Mouse (Mus musculus) lung, embryonic 15.5 days (tissue): ENCODE data around the gene Slc5a9. TPM values are rescaled to one million over a fixed set of nuclear protein-coding genes. Genes with fewer than 3 reads are reported as not detected.

ENCODE experiments used
- ATAC-seq: fragments of 200-750 bp; cut with Nextera tagmentation; 2 replicates; pipeline ENCODE4 v1.8.0; 2017; ENCODE audit warnings: moderate number of reproducible peaks, borderline replicate concordance; ENCODE audit not compliant: low FRiP score, low TSS enrichment; ENCODE audit errors: extremely low read depth
- H3K27ac ChIP-seq: fragments of 300-500 bp; sonication (generic); 2 replicates; pipeline ENCODE4 v1.5.1; 2015; ENCODE audit warnings: moderate library complexity, mild to moderate bottlenecking, inconsistent platforms
- H3K27me3 ChIP-seq: fragments of 300-500 bp; sonication (generic); 2 replicates; pipeline ENCODE4 v1.6.1; 2015; ENCODE audit warnings: inconsistent platforms
- H3K36me3 ChIP-seq: fragments of 300-500 bp; sonication (generic); 2 replicates; pipeline ENCODE4 v1.6.1; 2015; ENCODE audit warnings: inconsistent platforms
- H3K4me1 ChIP-seq: fragments of 300-500 bp; sonication (generic); 2 replicates; pipeline ENCODE4 v1.6.1; 2015; ENCODE audit warnings: inconsistent platforms
- H3K4me2 ChIP-seq: fragments of 300-500 bp; sonication (generic); 2 replicates; pipeline ENCODE4 v1.6.1; 2015; ENCODE audit warnings: inconsistent platforms, mild to moderate bottlenecking, moderate library complexity
- H3K4me3 ChIP-seq: fragments of 300-500 bp; sonication (generic); 2 replicates; pipeline ENCODE4 v1.5.1; 2015; ENCODE audit warnings: mild to moderate bottlenecking, inconsistent platforms
- H3K9ac ChIP-seq: fragments of 300-500 bp; sonication (generic); 2 replicates; pipeline ENCODE4 v1.6.1; 2015; ENCODE audit warnings: inconsistent platforms
- H3K9me3 ChIP-seq: fragments of 300-500 bp; sonication (generic); 2 replicates; pipeline ENCODE4 v1.6.1; 2016; ENCODE audit warnings: inconsistent platforms
- WGBS: fragments of 180-500 bp; shearing (Covaris S2); methylation state at CpG from one replicate; pipeline ENCODE4 v1.1.7; 2015; 5-methylcytosine and 5-hydroxymethylcytosine counted together
- polyA plus RNA-seq: library from polyadenylated mRNA; unstranded; fragments of >200 nt; fragmentation: Nextera tagmentation; extraction: Ambion mirVana; gene quantifications from 2 replicates; pipeline ENCODE4 v1.2.1, GENCODE M21; 2015

Gene Slc5a9
- polyA plus RNA-seq, 1 experiment from 2014 or later = 3.0 TPM

DNA sequence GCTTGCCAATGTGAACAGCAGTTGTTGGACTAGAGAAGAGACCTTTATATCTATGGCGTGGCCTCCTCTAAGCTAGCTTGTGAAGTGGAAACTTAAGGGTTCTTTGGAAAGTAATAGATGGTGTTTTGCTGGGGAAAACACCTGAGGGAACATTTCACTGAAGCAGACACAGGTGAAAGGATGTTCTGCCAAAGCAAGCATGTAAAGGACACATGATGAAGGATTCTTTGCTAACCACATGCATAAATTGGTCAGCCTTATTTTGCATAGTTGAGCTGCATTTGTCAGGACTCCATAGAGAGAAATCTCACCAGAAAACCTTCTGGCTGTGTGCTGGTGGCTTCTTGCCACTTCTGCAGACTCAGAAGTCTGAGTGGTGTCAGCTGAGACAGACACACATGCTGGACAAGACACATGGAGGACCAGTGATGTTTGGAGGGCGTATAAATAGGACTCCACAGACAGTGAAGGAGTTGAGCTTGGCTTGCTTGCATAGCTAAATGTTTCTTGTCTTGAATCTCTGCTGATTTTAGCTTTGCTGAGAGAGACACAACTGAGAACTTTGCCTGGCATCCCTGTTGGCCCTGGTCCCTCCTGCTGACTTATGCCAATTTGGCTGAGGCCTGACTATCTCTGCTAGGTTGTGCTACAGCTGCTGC is 34.8 kb downstream of the Slc5a9 start:
- Histone ChIP-seq H3K4me1 (no peaks in the 10 kb centered on the region), H3K27me3 (no peaks in the 10 kb centered on the region), H3K4me3 (no peak overlapping the region), H3K9ac (no peak overlapping the region), H3K9me3 (no peaks in the 10 kb centered on the region), H3K4me2 (no peak overlapping the region), H3K36me3 (no peaks in the 10 kb centered on the region), H3K27ac (no peak overlapping the region)
- no peak for ATAC-seq
- 62% methylated on average over 2 of the region's 2 CpGs for WGBS

GRCm38 (mm10) chr4:111866701-111867100 is 36.0 kb downstream of the Slc5a9 start:
- H3K4me3 ChIP-seq = no peak overlapping the region
- H3K27me3 ChIP-seq = no peaks in the 10 kb centered on the region
- 71% methylated on average over 5 of the region's 5 CpGs for WGBS
- no peaks in the 10 kb centered on the region for H3K36me3 ChIP-seq
- no peak overlapping the region for H3K4me2 ChIP-seq
- no peaks in the 10 kb centered on the region for H3K9me3 ChIP-seq
- no peak for ATAC-seq
- H3K4me1 ChIP-seq = no peaks in the 10 kb centered on the region
- H3K9ac ChIP-seq = no peak overlapping the region
- H3K27ac ChIP-seq = no peak overlapping the region

DNA sequence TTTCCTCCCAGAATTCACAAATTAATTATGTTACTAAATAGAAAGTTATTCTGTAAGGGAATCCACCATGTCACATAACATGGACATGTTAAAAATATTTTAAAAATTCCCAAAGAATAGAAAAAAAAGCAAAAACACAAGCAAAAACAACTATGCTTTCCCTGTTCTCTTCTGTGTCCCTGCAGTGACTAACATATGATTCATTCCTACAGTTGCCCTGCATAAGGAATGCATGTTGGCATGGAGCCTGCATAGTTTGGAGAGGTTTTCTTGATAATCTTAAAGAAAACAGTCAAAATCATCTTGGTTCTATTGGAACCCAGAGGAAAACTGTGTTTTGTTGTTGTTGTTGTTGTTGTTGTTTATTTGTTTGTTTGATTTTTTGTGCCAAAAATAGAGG is 50.1 kb downstream of the Slc5a9 start:
- Histone ChIP-seq H3K4me3 (no peak overlapping the region), H3K9me3 (no peaks in the 10 kb centered on the region), H3K4me2 (no peak overlapping the region), H3K36me3 (no peaks in the 10 kb centered on the region), H3K9ac (no peak overlapping the region), H3K27me3 (no peaks in the 10 kb centered on the region), H3K4me1 (no peaks in the 10 kb centered on the region), H3K27ac (no peak overlapping the region)
- no peak for ATAC-seq

GRCm38 (mm10) chr4:111838882-111839281 is 63.8 kb downstream of the Slc5a9 start:
- 89% methylated on average over 6 of the region's 6 CpGs for WGBS

More at GRCm38 (mm10) chr4:111838882-111839281, 63.8 kb downstream of the Slc5a9 start:
- no peak for ATAC-seq
- no peaks in the 10 kb centered on the region for H3K9me3 ChIP-seq
- H3K9ac ChIP-seq = no peak overlapping the region
- no peak overlapping the region for H3K27ac ChIP-seq
- H3K36me3 ChIP-seq = no peaks in the 10 kb centered on the region
- H3K4me3 ChIP-seq = no peak overlapping the region
- no peak overlapping the region for H3K4me2 ChIP-seq
- no peaks in the 10 kb centered on the region for H3K4me1 ChIP-seq
- H3K27me3 ChIP-seq = no peaks in the 10 kb centered on the region

Other genes starting within 250 kb of the Slc5a9 start
- 34.8 and 35.6 TPM in 2 replicates for gene Spata6, start 182.9 kb downstream of the Slc5a9 start, polyA plus RNA-seq
- not detected in 2 replicates for gene Skint8, start 16.5 kb upstream of the Slc5a9 start, polyA plus RNA-seq
- 0.17 TPM in 1 of 2 replicates, not detected in the other for gene Skint7, start 70.0 kb upstream of the Slc5a9 start, polyA plus RNA-seq
- 0.41 TPM in 1 of 2 replicates, not detected in the other for gene Skint1, start 103.4 kb upstream of the Slc5a9 start, polyA plus RNA-seq
- gene Skint4, start 169.1 kb upstream of the Slc5a9 start, polyA plus RNA-seq = 0.05 and 0.10 TPM in 2 replicates